Mouse (Mus musculus): ENCODE data around the gene Nppa. TPM values are rescaled to one million over a fixed set of nuclear protein-coding genes. Genes with fewer than 3 reads are reported as not detected.

Nppa gene
- polyA plus RNA-seq, 1 experiment from 2014 or later: not detected

- H3K27ac ChIP-seq: no peak overlapping the region
- H3K4me2 ChIP-seq (replicated peaks): no peak overlapping the region
- no peak for ATAC-seq (ENCODE audit: low FRiP score, low read depth)
- no peaks in the 10 kb centered on the region for H3K4me1 ChIP-seq
- H3K27me3 ChIP-seq: no peaks in the 10 kb centered on the region
- H3K9ac ChIP-seq: no peak overlapping the region; the same call in 1 of the 2 replicates
- H3K9me3 ChIP-seq: no peaks in the 10 kb centered on the region
- 78% methylated on average over 3 of the region's 3 CpGs for WGBS
- H3K4me3 ChIP-seq: no peak overlapping the region
- H3K36me3 ChIP-seq: peaks cover 98% of the 10 kb centered on the region
Measured at GRCm38 (mm10) chr4:148016981-148017380, 16.5 kb downstream of the Nppa start.

GRCm38 (mm10) chr4:148018410-148018809 lies 17.9 kb downstream of the Nppa start:
- Histone ChIP-seq H3K9me3 (no peaks in the 10 kb centered on the region), H3K4me2 (replicated peaks) (no peak overlapping the region), H3K27ac (peak overlapping the region; percentile 58; the same call in 1 of the 2 replicates), H3K4me1 (no peaks in the 10 kb centered on the region), H3K36me3 (peaks cover 98% of the 10 kb centered on the region), H3K9ac (no peak overlapping the region), H3K4me3 (no peak overlapping the region), H3K27me3 (no peaks in the 10 kb centered on the region)
- WGBS: 71% methylated on average over 2 of the region's 2 CpGs
- ATAC-seq (ENCODE audit: low FRiP score, low read depth): 0 out of 2 replicates have a peak, but pooled peaks have one; percentile 17

GRCm38 (mm10) chr4:148024003-148024402 lies 23.5 kb downstream of the Nppa start:
- H3K9ac ChIP-seq: no peak overlapping the region
- H3K36me3 ChIP-seq: peaks cover 94% of the 10 kb centered on the region
- H3K4me1 ChIP-seq: no peaks in the 10 kb centered on the region
- H3K4me2 ChIP-seq (replicated peaks): no peak overlapping the region
- no peak overlapping the region for H3K4me3 ChIP-seq
- 90% methylated on average over 3 of the region's 3 CpGs for WGBS
- no peak for ATAC-seq (ENCODE audit: low FRiP score, low read depth)
- no peaks in the 10 kb centered on the region for H3K9me3 ChIP-seq
- H3K27ac ChIP-seq: no peak overlapping the region
- no peaks in the 10 kb centered on the region for H3K27me3 ChIP-seq

- Histone ChIP-seq H3K4me1 (no peaks in the 10 kb centered on the region), H3K36me3 (peaks cover 69% of the 10 kb centered on the region), H3K4me3 (no peak overlapping the region), H3K4me2 (replicated peaks) (no peak overlapping the region), H3K9ac (no peak overlapping the region), H3K27me3 (no peaks in the 10 kb centered on the region), H3K9me3 (no peaks in the 10 kb centered on the region), H3K27ac (no peak overlapping the region)
- no peak for ATAC-seq (ENCODE audit: low FRiP score, low read depth)
- WGBS: 94% methylated on average over 7 of the region's 7 CpGs
Measured at GRCm38 (mm10) chr4:148029297-148029696, 28.8 kb downstream of the Nppa start.

GRCm38 (mm10) chr4:148030506-148030905 lies 30.0 kb downstream of the Nppa start:
- no peak for ATAC-seq (ENCODE audit: low FRiP score, low read depth)
- Histone ChIP-seq H3K9ac (no peak overlapping the region), H3K4me2 (replicated peaks) (no peak overlapping the region), H3K27me3 (no peaks in the 10 kb centered on the region), H3K27ac (no peak overlapping the region), H3K4me3 (no peak overlapping the region), H3K9me3 (no peaks in the 10 kb centered on the region), H3K4me1 (no peaks in the 10 kb centered on the region), H3K36me3 (peaks cover 67% of the 10 kb centered on the region)
- WGBS: 85% methylated on average over 5 of the region's 5 CpGs

GRCm38 (mm10) chr4:148033858-148034410 lies 33.4 kb downstream of the Nppa start:
- Histone ChIP-seq H3K9ac (no peak overlapping the region), H3K4me2 (replicated peaks) (no peak overlapping the region), H3K4me3 (no peak overlapping the region), H3K27me3 (no peaks in the 10 kb centered on the region), H3K9me3 (no peaks in the 10 kb centered on the region), H3K27ac (no peak overlapping the region), H3K4me1 (peaks cover 7% of the 10 kb centered on the region), H3K36me3 (peaks cover 46% of the 10 kb centered on the region)
- 84% methylated on average over 7 of the region's 7 CpGs for WGBS
- ATAC-seq (ENCODE audit: low FRiP score, low read depth): no peak

GRCm38 (mm10) chr4:148035440-148035839 lies 34.9 kb downstream of the Nppa start:
- peaks cover 37% of the 10 kb centered on the region for H3K36me3 ChIP-seq

GRCm38 (mm10) chr4:148038079-148038599 lies 37.6 kb downstream of the Nppa start:
- Histone ChIP-seq H3K9me3 (no peaks in the 10 kb centered on the region), H3K4me1 (peaks cover 44% of the 10 kb centered on the region), H3K27ac (peak overlapping the region; percentile 69), H3K36me3 (peaks cover 29% of the 10 kb centered on the region), H3K9ac (peak overlapping the region; percentile 77), H3K4me3 (peak overlapping the region; percentile 81), H3K27me3 (no peaks in the 10 kb centered on the region), H3K4me2 (replicated peaks) (peak overlapping the region; percentile 74)
- 8% methylated on average over 26 of the region's 26 CpGs for WGBS
- no peak for ATAC-seq (ENCODE audit: low FRiP score, low read depth)

More at GRCm38 (mm10) chr4:148035440-148035839, 34.9 kb downstream of the Nppa start:
- no peaks in the 10 kb centered on the region for H3K27me3 ChIP-seq
- H3K27ac ChIP-seq: no peak overlapping the region
- H3K9me3 ChIP-seq: no peaks in the 10 kb centered on the region
- 90% methylated on average over 3 of the region's 3 CpGs for WGBS
- no peak overlapping the region for H3K4me2 ChIP-seq (replicated peaks)
- no peak overlapping the region for H3K4me3 ChIP-seq
- ATAC-seq (ENCODE audit: low FRiP score, low read depth): no peak
- peaks cover 20% of the 10 kb centered on the region for H3K4me1 ChIP-seq
- H3K9ac ChIP-seq: no peak overlapping the region

GRCm38 (mm10) chr4:148038600-148039253 lies 38.2 kb downstream of the Nppa start, which contains the start of the genes Clcn6 and Mthfr:
TSS of gene Clcn6 (minus strand) at chr4:148038821.
TSS of gene Mthfr (plus strand) at chr4:148039077.
- Histone ChIP-seq H3K4me1 (peaks cover 44% of the 10 kb centered on the region), H3K27me3 (no peaks in the 10 kb centered on the region), H3K4me2 (replicated peaks) (peak within 1 kb of the TSS; percentile 94), H3K27ac (peak within 1 kb of the TSS; percentile 85), H3K9ac (peak within 1 kb of the TSS; percentile 77), H3K9me3 (no peaks in the 10 kb centered on the region), H3K36me3 (peaks cover 31% of the 10 kb centered on the region), H3K4me3 (peak within 1 kb of the TSS; percentile 81)
- ATAC-seq (ENCODE audit: low FRiP score, low read depth): peak; percentile 92
- WGBS: under 1% methylated on average over 54 of the region's 54 CpGs

GRCm38 (mm10) chr4:148039254-148040028 lies 38.9 kb downstream of the Nppa start:
- no peaks in the 10 kb centered on the region for H3K27me3 ChIP-seq
- H3K9ac ChIP-seq: peak overlapping the region; percentile 71
- peak overlapping the region; percentile 85; the same call in 1 of the 2 replicates for H3K27ac ChIP-seq
- ATAC-seq (ENCODE audit: low FRiP score, low read depth): no peak
- peaks cover 30% of the 10 kb centered on the region for H3K36me3 ChIP-seq
- no peaks in the 10 kb centered on the region for H3K9me3 ChIP-seq
- H3K4me2 ChIP-seq (replicated peaks): peak overlapping the region; percentile 94
- 22% methylated on average over 19 of the region's 19 CpGs for WGBS
- H3K4me3 ChIP-seq: peak overlapping the region; percentile 81
- peaks cover 44% of the 10 kb centered on the region for H3K4me1 ChIP-seq

GRCm38 (mm10) chr4:148040029-148040830 lies 39.7 kb downstream of the Nppa start:
- Histone ChIP-seq H3K9ac (peak overlapping the region; percentile 72), H3K4me3 (peak overlapping the region; percentile 81), H3K4me1 (peaks cover 44% of the 10 kb centered on the region), H3K9me3 (no peaks in the 10 kb centered on the region), H3K36me3 (peaks cover 32% of the 10 kb centered on the region), H3K4me2 (replicated peaks) (peak overlapping the region; percentile 94), H3K27ac (peak overlapping the region; percentile 85), H3K27me3 (no peaks in the 10 kb centered on the region)
- WGBS: 65% methylated on average over 15 of the region's 15 CpGs
- ATAC-seq (ENCODE audit: low FRiP score, low read depth): no peak
